Mouse (Mus musculus): ENCODE results near the gene Cks1b. TPM values are rescaled to one million over a fixed set of nuclear protein-coding genes. Genes with fewer than 3 reads are reported as not detected.

Gene Cks1b
- total RNA-seq, 1 experiment, result 190 TPM

DNA sequence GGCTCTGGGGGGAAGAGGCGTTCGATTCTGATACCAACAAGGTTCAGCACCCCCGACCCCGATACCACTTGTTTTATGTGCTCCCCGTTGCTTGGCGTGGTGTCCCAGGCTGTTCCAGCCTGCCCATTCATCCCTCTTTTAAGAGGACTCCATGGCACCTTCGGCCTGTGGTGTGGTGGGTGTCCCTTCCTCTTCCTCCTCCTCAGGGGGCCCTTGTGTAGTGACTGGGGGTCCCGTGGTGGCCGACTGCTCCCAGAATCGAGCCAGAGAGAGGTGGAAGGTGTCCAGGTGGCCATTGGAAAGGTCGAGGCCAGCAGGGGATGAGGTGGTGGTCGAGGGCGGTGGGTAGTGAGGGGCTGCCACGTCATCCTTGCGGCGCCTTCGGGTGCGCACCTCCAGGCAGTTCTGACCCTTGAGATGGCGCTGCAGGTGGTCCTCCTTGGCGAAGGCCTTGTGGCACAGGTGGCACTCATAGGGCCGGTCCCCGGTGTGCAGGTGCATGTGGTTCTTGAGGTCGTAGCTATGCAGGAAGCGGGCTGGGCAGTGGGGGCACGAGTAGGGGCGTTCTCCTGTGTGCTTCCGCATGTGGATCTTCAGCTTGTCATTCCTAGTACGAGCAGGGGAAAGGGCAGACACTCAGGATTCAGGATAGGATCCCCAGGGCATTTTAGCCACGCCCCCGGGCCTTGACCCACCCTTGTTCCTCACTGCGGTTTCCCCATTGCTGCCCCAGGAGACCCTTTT is 38.6 kb downstream of the Cks1b start:
- DNase-seq (ENCODE audit: low read depth, low spot score), result no peak
- TF ChIP-seq MAFK (IDR thresholded peaks at IDR 0.05; ENCODE audit: insufficient read depth, low read depth, low read length) (no peak), ZC3H11A (IDR thresholded peaks at IDR 0.05; ENCODE audit: borderline replicate concordance, low read depth, low read length) (no peak), CHD2 (IDR thresholded peaks at IDR 0.05; ENCODE audit: low read depth, low read length) (no peak), ZNF384 (IDR thresholded peaks at IDR 0.05; ENCODE audit: low read depth, low read length) (no peak), HCFC1 (IDR thresholded peaks at IDR 0.05; ENCODE audit: borderline replicate concordance, insufficient read depth, low read length) (no peak)
- Histone ChIP-seq H3K9ac (ENCODE audit: insufficient read depth, low read depth, low read length, poor library complexity, severe bottlenecking) (peak overlapping the region; percentile 20; the same call in 1 of the 2 replicates), H3K9me3 (ENCODE audit: control insufficient read depth, insufficient read depth, low read depth, low read length) (no peaks in the 10 kb centered on the region), H3K27ac (ENCODE audit: insufficient read depth, low read depth, low read length, poor library complexity, severe bottlenecking) (no peak overlapping the region), H3K4me1 (ENCODE audit: control insufficient read depth in 2 of 2, insufficient read depth in 2 of 2, low read length in 2 of 2, poor library complexity in 1 of 2) (peaks cover 6 to 42% of the 10 kb centered on the region in 2 experiments), H3K4me3 (ENCODE audit: insufficient read depth in 1 of 2, low read depth in 1 of 2, low read length in 2 of 2, poor library complexity in 1 of 2, severe bottlenecking in 1 of 2) (peak overlapping the region in 1 of 2 experiments; percentile 65; a peak in 2 of 4 replicates), H3K36me3 (ENCODE audit: control insufficient read depth, insufficient read depth, low read length, poor library complexity, severe bottlenecking) (peaks cover 20% of the 10 kb centered on the region; the same call in 1 of the 2 replicates)
- in situ Hi-C loops (cut with MboI; ENCODE audit: low sequenced_read_pairs in 2 of 2, unreplicated experiment in 2 of 2), result no loop called here

DNA sequence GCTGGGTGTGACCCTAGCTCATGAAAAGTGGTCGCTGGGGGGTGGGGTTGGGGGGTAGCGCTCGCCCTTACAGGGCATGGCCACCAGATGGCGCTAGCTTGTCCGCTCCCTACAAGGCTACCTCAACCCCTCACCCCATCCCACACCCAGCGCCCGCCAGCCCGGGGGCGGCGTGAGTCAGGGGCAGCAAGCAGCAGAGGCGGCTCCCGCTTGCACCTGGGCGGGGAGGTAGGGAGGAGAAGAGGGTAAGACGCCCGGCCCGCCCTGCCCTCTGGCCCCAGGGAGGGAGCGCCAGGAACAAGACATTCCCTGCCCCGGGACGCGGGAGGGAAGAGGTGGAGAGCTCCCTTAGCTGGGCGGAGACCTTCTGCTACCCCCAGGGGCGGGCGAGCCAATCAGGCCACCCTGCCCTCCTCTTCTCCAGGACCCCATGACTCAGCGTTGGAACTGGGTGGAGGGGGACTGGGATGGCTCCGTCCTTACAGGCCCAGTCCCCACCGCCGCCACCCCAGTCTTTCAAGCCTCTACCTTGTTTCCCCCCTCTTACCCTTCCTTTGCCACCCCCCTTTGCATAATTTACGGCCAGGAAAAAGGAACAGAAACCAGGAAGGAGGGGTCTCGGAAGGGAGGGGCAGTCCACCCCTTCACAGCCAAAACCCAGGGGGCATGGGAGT is 39.7 kb downstream of the Cks1b start:
- in situ Hi-C loops (cut with MboI; ENCODE audit: low sequenced_read_pairs in 2 of 2, unreplicated experiment in 2 of 2), result no loop called here
- TF ChIP-seq ZC3H11A (IDR thresholded peaks at IDR 0.05; ENCODE audit: borderline replicate concordance, low read depth, low read length), result no peak
- peak; percentile 65 for TF ChIP-seq MAFK (IDR thresholded peaks at IDR 0.05; ENCODE audit: insufficient read depth, low read depth, low read length)
- peak; percentile 96 for DNase-seq (ENCODE audit: low read depth, low spot score)
- Histone ChIP-seq H3K36me3 (ENCODE audit: control insufficient read depth, insufficient read depth, low read length, poor library complexity, severe bottlenecking) (peaks cover 18% of the 10 kb centered on the region; the same call in 1 of the 2 replicates), H3K9ac (ENCODE audit: insufficient read depth, low read depth, low read length, poor library complexity, severe bottlenecking) (peak overlapping the region; percentile 64; the same call in 1 of the 2 replicates), H3K9me3 (ENCODE audit: control insufficient read depth, insufficient read depth, low read depth, low read length) (no peaks in the 10 kb centered on the region), H3K4me1 (ENCODE audit: control insufficient read depth in 2 of 2, insufficient read depth in 2 of 2, low read length in 2 of 2, poor library complexity in 1 of 2) (peaks cover 6 to 32% of the 10 kb centered on the region in 2 experiments), H3K27ac (ENCODE audit: insufficient read depth, low read depth, low read length, poor library complexity, severe bottlenecking) (peak overlapping the region; percentile 15), H3K4me3 (ENCODE audit: insufficient read depth in 1 of 2, low read depth in 1 of 2, low read length in 2 of 2, poor library complexity in 1 of 2, severe bottlenecking in 1 of 2) (peak overlapping the region; percentile 45 to 65)

DNA sequence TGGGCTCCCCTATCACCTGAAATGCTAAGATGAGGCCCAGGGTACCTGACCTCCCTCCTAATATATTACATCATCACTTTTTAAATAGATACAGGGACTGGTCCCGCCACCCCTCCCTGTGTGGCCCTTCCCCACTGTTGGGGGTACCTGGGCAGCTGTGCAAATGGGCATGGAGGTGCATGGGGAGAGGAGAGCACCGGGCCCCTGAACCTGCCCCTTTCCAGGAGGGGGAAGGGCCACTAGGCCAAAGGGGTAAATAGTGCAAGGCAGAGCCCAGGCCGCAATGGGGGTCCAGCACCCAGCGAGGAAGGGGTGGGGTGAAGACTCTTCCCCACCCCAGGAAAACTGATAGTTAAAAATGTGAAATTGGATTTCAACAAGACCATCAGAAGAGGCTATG is 40.4 kb downstream of the Cks1b start:
- Histone ChIP-seq H3K36me3 (ENCODE audit: control insufficient read depth, insufficient read depth, low read length, poor library complexity, severe bottlenecking) (peaks cover 18% of the 10 kb centered on the region; the same call in 1 of the 2 replicates), H3K4me1 (ENCODE audit: control insufficient read depth in 2 of 2, insufficient read depth in 2 of 2, low read length in 2 of 2, poor library complexity in 1 of 2) (peaks cover 6 to 35% of the 10 kb centered on the region in 2 experiments), H3K4me3 (ENCODE audit: insufficient read depth in 1 of 2, low read depth in 1 of 2, low read length in 2 of 2, poor library complexity in 1 of 2, severe bottlenecking in 1 of 2) (peak overlapping the region in 1 of 2 experiments; percentile 65; a peak in 2 of 4 replicates), H3K9ac (ENCODE audit: insufficient read depth, low read depth, low read length, poor library complexity, severe bottlenecking) (peak overlapping the region; percentile 19; the same call in 1 of the 2 replicates), H3K9me3 (ENCODE audit: control insufficient read depth, insufficient read depth, low read depth, low read length) (no peaks in the 10 kb centered on the region), H3K27ac (ENCODE audit: insufficient read depth, low read depth, low read length, poor library complexity, severe bottlenecking) (no peak overlapping the region; the same call in 1 of the 2 replicates)
- in situ Hi-C loops (cut with MboI; ENCODE audit: low sequenced_read_pairs in 2 of 2, unreplicated experiment in 2 of 2), result no loop called here
- no peak for TF ChIP-seq MAFK (IDR thresholded peaks at IDR 0.05; ENCODE audit: insufficient read depth, low read depth, low read length)
- no peak for TF ChIP-seq HCFC1 (IDR thresholded peaks at IDR 0.05; ENCODE audit: borderline replicate concordance, insufficient read depth, low read length)
- TF ChIP-seq CHD2 (IDR thresholded peaks at IDR 0.05; ENCODE audit: low read depth, low read length), result no peak
- TF ChIP-seq ZNF384 (IDR thresholded peaks at IDR 0.05; ENCODE audit: low read depth, low read length), result no peak
- TF ChIP-seq ZC3H11A (IDR thresholded peaks at IDR 0.05; ENCODE audit: borderline replicate concordance, low read depth, low read length), result no peak
- DNase-seq (ENCODE audit: low read depth, low spot score), result no peak

GRCm38 (mm10) chr3:89373581-89374231 is 44.5 kb downstream of the Cks1b start:
- H3K36me3 ChIP-seq (ENCODE audit: control insufficient read depth, insufficient read depth, low read length, poor library complexity, severe bottlenecking), result peaks cover 5% of the 10 kb centered on the region; the same call in 1 of the 2 replicates
- peaks cover 2 to 14% of the 10 kb centered on the region in 2 experiments; a peak in 3 of 4 replicates for H3K4me1 ChIP-seq (ENCODE audit: control insufficient read depth in 2 of 2, insufficient read depth in 2 of 2, low read length in 2 of 2, poor library complexity in 1 of 2)
- no peak for DNase-seq (ENCODE audit: low read depth, low spot score)
- no peak overlapping the region; the same call in 1 of the 2 replicates for H3K27ac ChIP-seq (ENCODE audit: insufficient read depth, low read depth, low read length, poor library complexity, severe bottlenecking)
- no peak overlapping the region for H3K4me3 ChIP-seq (ENCODE audit: insufficient read depth in 1 of 2, low read depth in 1 of 2, low read length in 2 of 2, poor library complexity in 1 of 2, severe bottlenecking in 1 of 2)
- in situ Hi-C loops (cut with MboI; ENCODE audit: low sequenced_read_pairs in 2 of 2, unreplicated experiment in 2 of 2), result no loop called here
- H3K9ac ChIP-seq (ENCODE audit: insufficient read depth, low read depth, low read length, poor library complexity, severe bottlenecking), result no peak overlapping the region
- no peaks in the 10 kb centered on the region for H3K9me3 ChIP-seq (ENCODE audit: control insufficient read depth, insufficient read depth, low read depth, low read length)
- TF ChIP-seq HCFC1 (IDR thresholded peaks at IDR 0.05; ENCODE audit: borderline replicate concordance, insufficient read depth, low read length), result no peak
- TF ChIP-seq ZC3H11A (IDR thresholded peaks at IDR 0.05; ENCODE audit: borderline replicate concordance, low read depth, low read length), result no peak
- no peak for TF ChIP-seq CHD2 (IDR thresholded peaks at IDR 0.05; ENCODE audit: low read depth, low read length)
- TF ChIP-seq MAFK (IDR thresholded peaks at IDR 0.05; ENCODE audit: insufficient read depth, low read depth, low read length), result no peak
- TF ChIP-seq ZNF384 (IDR thresholded peaks at IDR 0.05; ENCODE audit: low read depth, low read length), result no peak

Data from ES-E14 (cell line).